Mouse (Mus musculus): Measurements from ENCODE around the gene Rassf3.

Rassf3 gene

GRCm38 (mm10) chr10:121489941-121490340, 13.8 kb upstream of the Rassf3 start:
- no peak for DNase-seq (ENCODE audit: low spot score)

- no peak for DNase-seq (ENCODE audit: low spot score)
Observed at GRCm38 (mm10) chr10:121488623-121489299, 12.6 kb upstream of the Rassf3 start.

GRCm38 (mm10) chr10:121487716-121488115, 11.6 kb upstream of the Rassf3 start:
- no peak for DNase-seq (ENCODE audit: low spot score)

GRCm38 (mm10) chr10:121486350-121486749, 10.2 kb upstream of the Rassf3 start:
- no peak for DNase-seq (ENCODE audit: low spot score)

GRCm38 (mm10) chr10:121483364-121483763, 7.2 kb upstream of the Rassf3 start:
- no peak for DNase-seq (ENCODE audit: low spot score)

- DNase-seq (ENCODE audit: low spot score) = no peak
Observed at GRCm38 (mm10) chr10:121481141-121481540, 5.0 kb upstream of the Rassf3 start.

- no peak for DNase-seq (ENCODE audit: low spot score)
Observed at GRCm38 (mm10) chr10:121479987-121480386, 3.8 kb upstream of the Rassf3 start.

GRCm38 (mm10) chr10:121477433-121477832, 1.3 kb upstream of the Rassf3 start:
- DNase-seq (ENCODE audit: low spot score) = no peak

GRCm38 (mm10) chr10:121476968-121477337, 806 bp upstream of the Rassf3 start:
- DNase-seq (ENCODE audit: low spot score) = no peak

- DNase-seq (ENCODE audit: low spot score) = peak; percentile 61
Observed at GRCm38 (mm10) chr10:121475672-121476146, 438 bp downstream of the Rassf3 start.

GRCm38 (mm10) chr10:121475101-121475671, 961 bp downstream of the Rassf3 start:
- DNase-seq (ENCODE audit: low spot score) = peak; percentile 23

- no peak for DNase-seq (ENCODE audit: low spot score)
Observed at GRCm38 (mm10) chr10:121474288-121474687, 1.9 kb downstream of the Rassf3 start.

GRCm38 (mm10) chr10:121473723-121474215, 2.4 kb downstream of the Rassf3 start:
- no peak for DNase-seq (ENCODE audit: low spot score)

GRCm38 (mm10) chr10:121472593-121473217, 3.4 kb downstream of the Rassf3 start:
- no peak for DNase-seq (ENCODE audit: low spot score)

- no peak for DNase-seq (ENCODE audit: low spot score)
Observed at GRCm38 (mm10) chr10:121471570-121472197, 4.5 kb downstream of the Rassf3 start.

GRCm38 (mm10) chr10:121469625-121470024, 6.5 kb downstream of the Rassf3 start:
- no peak for DNase-seq (ENCODE audit: low spot score)

- DNase-seq (ENCODE audit: low spot score) = no peak
Observed at GRCm38 (mm10) chr10:121468985-121469384, 7.2 kb downstream of the Rassf3 start.

- DNase-seq (ENCODE audit: low spot score) = no peak
Observed at GRCm38 (mm10) chr10:121468261-121468660, 7.9 kb downstream of the Rassf3 start.

GRCm38 (mm10) chr10:121467792-121468191, 8.4 kb downstream of the Rassf3 start:
- DNase-seq (ENCODE audit: low spot score) = no peak

- DNase-seq (ENCODE audit: low spot score) = no peak
Observed at GRCm38 (mm10) chr10:121467016-121467415, 9.1 kb downstream of the Rassf3 start.

GRCm38 (mm10) chr10:121465033-121465432, 11.1 kb downstream of the Rassf3 start:
- DNase-seq (ENCODE audit: low spot score) = no peak

- DNase-seq (ENCODE audit: low spot score) = no peak
Observed at GRCm38 (mm10) chr10:121462162-121462881, 13.8 kb downstream of the Rassf3 start.
